Comparison of ENCODE assay signal across 24 mouse cellular contexts in the genomic region with DNA sequence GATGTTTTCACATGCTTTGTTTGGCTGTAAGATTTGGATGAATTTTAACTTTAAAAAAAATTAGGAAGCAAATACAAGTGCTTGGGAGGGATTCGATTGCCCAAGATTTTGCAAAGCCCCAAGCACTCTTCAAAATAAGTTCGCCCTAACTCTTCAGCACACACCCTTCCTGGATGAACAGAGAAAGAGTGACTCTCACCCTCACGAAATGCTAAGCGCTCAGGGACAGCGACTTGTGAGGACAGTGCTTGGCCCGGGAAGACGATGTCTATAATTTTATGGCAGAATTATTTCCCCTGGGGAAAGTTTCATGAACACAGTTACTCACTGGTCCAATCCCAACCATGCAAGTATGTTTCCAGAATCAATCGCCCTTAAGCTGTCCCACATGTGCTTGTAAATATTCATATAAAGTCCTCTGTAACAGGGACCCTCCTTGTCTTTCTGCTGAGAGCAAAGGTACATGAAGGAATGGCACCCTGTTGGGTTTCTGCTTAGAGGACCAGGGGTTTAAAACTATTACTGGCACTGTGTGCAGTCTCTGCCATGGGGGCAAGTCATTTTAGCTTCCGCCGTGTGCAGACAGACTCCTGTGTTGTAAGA.
DNase-seq lines count a peak whose midpoint lies in the region; TF ChIP-seq lines count a peak whose summit lies in the region.
"Had no signal": no experiment of that assay in that cellular context is flagged by ENCODE, and none has a peak within 500 bp of the region (broad histone marks: within the 10 kb centered on the region; RNA-seq: fewer than 3 reads in every experiment).

No protein-coding gene starts in this region.

- TF ChIP-seq CTCF in gastrocnemius, adult 2 months (IDR thresholded peaks at IDR 0.05) = no peak
- TF ChIP-seq CTCF in embryonic fibroblast, embryonic 13.5 days (IDR thresholded peaks at IDR 0.05; ENCODE audit: borderline replicate concordance, insufficient read depth, low read length) = no peak

- peak overlapping the region; percentile 41; the same call in 1 of the 2 replicates for H3K27ac ChIP-seq in gastrocnemius, adult 2 months
- no peak overlapping the region for H3K27ac ChIP-seq in heart, embryonic 10.5 days
- peak overlapping the region; percentile 53 for H3K27ac ChIP-seq in embryonic fibroblast, embryonic 13.5 days (ENCODE audit: insufficient read depth, low read length)
- H3K27ac ChIP-seq: forebrain, embryonic 15.5 days; heart, adult 2 months; hindbrain, embryonic 15.5 days; intestine, embryonic 15.5 days; liver, embryonic 13.5 days; neural tube, embryonic 13.5 days; stomach, embryonic 15.5 days had no signal

- WGBS in heart, embryonic 10.5 days = 88% methylated on average over 10 of the region's 10 CpGs

- H3K36me3 ChIP-seq in heart, embryonic 10.5 days = no peaks in the 10 kb centered on the region
- H3K36me3 ChIP-seq: forebrain, embryonic 15.5 days; hindbrain, embryonic 15.5 days; intestine, embryonic 15.5 days; liver, embryonic 13.5 days; neural tube, embryonic 13.5 days; stomach, embryonic 15.5 days had no signal

- DNase-seq in gastrocnemius, adult 2 months = peak; percentile 44
- no peak for DNase-seq in gastrocnemius, postnatal 4 days (ENCODE audit: low spot score in 2 of 2)
- peak; percentile 35 for DNase-seq in heart, embryonic 10.5 days (ENCODE audit: low spot score)
- DNase-seq in heart, postnatal 14 days = no peak
- DNase-seq in skeletal muscle tissue, adult 2 months (ENCODE audit: low read depth, low spot score) = peak; percentile 79
- DNase-seq in natural killer cell, adult 2 months (ENCODE audit: low spot score in 2 of 2) = no peak
- DNase-seq: adrenal gland, postnatal 36 days; cerebellum, adult 9-10 months; kidney, adult 9 months; kidney, postnatal 14 days; liver, embryonic 13.5 days; lung, adult 2 months; lung, postnatal 36 days; midbrain, embryonic 14.5 days; thymus, postnatal 36 days had no signal

- no peak overlapping the region for H3K4me3 ChIP-seq in gastrocnemius, adult 2 months
- H3K4me3 ChIP-seq in heart, embryonic 10.5 days = no peak overlapping the region
- H3K4me3 ChIP-seq in embryonic fibroblast, embryonic 13.5 days (ENCODE audit: insufficient read depth, low read length) = no peak overlapping the region
- H3K4me3 ChIP-seq: forebrain, embryonic 15.5 days; heart, adult 2 months; hindbrain, embryonic 15.5 days; intestine, embryonic 15.5 days; liver, embryonic 13.5 days; megakaryocyte, embryonic 14.5 days; neural tube, embryonic 13.5 days; stomach, embryonic 15.5 days had no signal

- intact Hi-C loops in gastrocnemius, adult 2 months (cut with DNase I) = no loop called here
- intact Hi-C loops in heart, postnatal 14 days (cut with DNase I) = no loop called here

- no peaks in the 10 kb centered on the region for H3K4me1 ChIP-seq in heart, embryonic 10.5 days
- peaks cover 15% of the 10 kb centered on the region for H3K4me1 ChIP-seq in embryonic fibroblast, embryonic 13.5 days (ENCODE audit: control insufficient read depth, insufficient read depth, low read length)
- H3K4me1 ChIP-seq: forebrain, embryonic 15.5 days; hindbrain, embryonic 15.5 days; intestine, embryonic 15.5 days; liver, embryonic 13.5 days; megakaryocyte, embryonic 14.5 days; neural tube, embryonic 13.5 days; stomach, embryonic 15.5 days had no signal

- H3K27me3 ChIP-seq in heart, embryonic 10.5 days (ENCODE audit: insufficient read depth, poor library complexity, severe bottlenecking) = no peaks in the 10 kb centered on the region
- H3K27me3 ChIP-seq: forebrain, embryonic 15.5 days; hindbrain, embryonic 15.5 days; intestine, embryonic 15.5 days; liver, embryonic 13.5 days; megakaryocyte, embryonic 14.5 days; neural tube, embryonic 13.5 days; Patski; stomach, embryonic 15.5 days had no signal

- TF ChIP-seq POLR2A in embryonic fibroblast, embryonic 13.5 days (IDR thresholded peaks at IDR 0.05; ENCODE audit: low read depth, low read length) = no peak

- no peaks in the 10 kb centered on the region for H3K9me3 ChIP-seq in heart, embryonic 10.5 days
- H3K9me3 ChIP-seq: forebrain, embryonic 15.5 days; hindbrain, embryonic 15.5 days; intestine, embryonic 15.5 days; liver, embryonic 13.5 days; megakaryocyte, embryonic 14.5 days; neural tube, embryonic 13.5 days; stomach, embryonic 15.5 days had no signal

Comparison
In these comparisons a context has a peak if more than half of its experiments do, and no peak if none do; other contexts are left out.
1. DNase-seq: peak in gastrocnemius, adult 2 months (single experiment), heart, embryonic 10.5 days (single experiment) and skeletal muscle tissue, adult 2 months (single experiment); none in gastrocnemius, postnatal 4 days (0 of 2), heart, postnatal 14 days (0 of 2) and natural killer cell, adult 2 months (0 of 2).